Mouse (Mus musculus) spleen, postnatal 36 days (tissue): ENCODE measurements around the gene Fmo5.

Source experiments
- DNase-seq, 2 experiments: peaks; one replicate each; pipeline ENCODE4 v3.0.0; 2022; ENCODE audit warnings: low spot score in 2 of 2, mixed read lengths in 1 of 2

Gene Fmo5

DNA sequence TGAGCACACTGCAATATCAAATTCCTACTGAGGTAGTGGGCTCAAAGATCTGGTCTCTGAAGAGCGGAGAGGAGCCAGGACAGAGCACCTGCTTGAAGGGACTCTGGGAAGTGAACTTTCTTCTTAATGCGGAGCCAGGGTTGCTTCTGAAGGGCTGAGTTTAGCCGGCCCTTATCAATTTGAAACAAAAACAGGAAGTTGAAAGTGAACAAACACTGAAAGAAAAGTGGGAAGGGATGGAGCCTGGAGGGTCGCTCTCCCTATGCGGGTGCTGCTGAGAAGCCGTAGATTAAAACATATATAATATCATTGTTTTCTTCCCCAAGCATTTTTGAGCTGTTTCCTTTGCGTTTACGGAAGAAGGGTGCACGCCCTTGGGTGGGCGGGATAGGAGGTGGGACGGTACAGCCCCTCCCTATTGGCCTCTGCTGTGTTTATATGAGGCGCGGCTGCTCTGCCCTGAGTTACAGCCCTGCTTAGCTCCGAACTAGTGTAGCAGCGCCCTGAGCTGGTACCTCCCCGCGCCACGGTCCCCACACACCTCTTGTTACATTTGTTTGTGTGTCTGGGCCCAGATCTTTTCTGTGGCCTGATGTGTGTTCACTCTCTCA is at the start of gene Fmo5:
Gene Fmo5 (plus strand): TSS at position 414 of the 611 bp plus-strand sequence.
- DNase-seq, result peak; percentile 81 to 82

DNA sequence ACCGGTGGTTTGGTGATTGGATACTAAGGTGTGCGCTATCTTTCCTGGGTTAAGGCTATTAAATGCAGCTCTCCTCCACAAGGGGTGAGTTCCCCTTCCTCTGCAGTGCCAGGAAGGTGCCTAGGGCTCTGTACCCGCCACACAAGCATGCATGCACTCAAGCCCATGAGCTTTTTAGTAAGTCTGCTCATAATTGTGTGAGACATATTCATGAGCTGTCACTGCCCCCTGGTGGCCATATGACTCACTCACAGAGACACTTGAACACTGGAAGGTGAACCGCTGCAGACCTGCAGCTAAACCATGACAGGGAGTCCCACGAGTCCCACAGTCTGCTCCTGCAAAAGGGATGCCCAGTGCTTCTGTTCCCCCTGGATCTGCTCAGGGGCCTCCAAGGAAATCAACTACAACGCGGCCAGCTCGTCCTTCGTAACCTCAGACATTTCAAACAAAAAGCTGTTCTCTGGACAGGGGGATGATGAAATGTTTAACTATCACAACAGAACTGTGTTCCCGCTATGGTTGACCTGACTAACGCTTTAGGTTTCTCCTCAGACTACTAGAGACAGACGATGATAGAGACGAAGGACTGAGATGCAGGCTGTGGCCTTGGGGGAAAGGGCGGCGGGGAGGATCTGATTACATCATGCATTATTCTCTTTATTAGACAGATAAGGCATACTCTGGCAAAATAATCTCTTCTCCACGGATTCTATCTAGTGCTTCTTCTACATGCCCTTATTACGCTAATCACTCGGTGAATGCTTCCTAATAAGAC is 43.0 kb upstream of the Fmo5 start:
- DNase-seq, result peak; percentile 42 to 54

DNA sequence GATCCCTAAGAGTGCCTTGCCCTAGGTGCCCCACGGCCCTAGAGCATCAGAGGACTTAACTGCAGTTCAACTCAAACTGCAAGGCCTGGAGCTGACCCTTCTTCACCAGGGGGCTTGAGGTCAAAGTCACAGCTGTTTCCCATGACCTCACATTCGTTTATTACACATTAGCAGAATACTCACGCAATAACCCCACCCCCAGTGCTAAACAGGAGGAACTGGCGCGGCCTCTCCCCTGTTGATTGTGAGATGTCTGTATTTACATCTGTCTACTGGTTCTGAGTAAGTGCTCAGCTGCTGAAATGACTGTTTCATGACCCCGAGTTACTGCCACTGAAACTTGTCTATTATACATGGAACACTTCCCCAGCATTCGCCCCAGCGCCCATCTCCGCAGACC is 40.9 kb upstream of the Fmo5 start:
- no peak for DNase-seq

DNA sequence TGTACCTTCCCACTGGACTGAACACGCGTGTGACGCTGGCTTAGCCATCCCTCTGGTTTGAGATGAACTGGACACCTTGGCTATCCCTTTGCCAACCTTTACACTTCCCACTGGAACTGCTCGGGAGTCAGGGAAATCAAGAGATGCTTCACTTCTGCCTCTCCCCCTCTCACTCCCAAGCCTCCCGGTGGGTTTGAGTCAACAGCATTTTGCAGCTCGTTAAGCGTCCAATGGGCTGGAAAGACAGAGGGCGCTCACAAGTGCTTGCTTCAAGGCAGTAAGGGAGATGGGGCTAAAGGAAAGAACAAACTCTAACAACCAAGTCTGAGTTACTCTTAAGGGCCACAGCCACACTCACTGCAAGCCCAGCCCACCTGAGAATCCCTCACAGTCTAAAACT is 37.9 kb upstream of the Fmo5 start:
- DNase-seq, result no peak

DNA sequence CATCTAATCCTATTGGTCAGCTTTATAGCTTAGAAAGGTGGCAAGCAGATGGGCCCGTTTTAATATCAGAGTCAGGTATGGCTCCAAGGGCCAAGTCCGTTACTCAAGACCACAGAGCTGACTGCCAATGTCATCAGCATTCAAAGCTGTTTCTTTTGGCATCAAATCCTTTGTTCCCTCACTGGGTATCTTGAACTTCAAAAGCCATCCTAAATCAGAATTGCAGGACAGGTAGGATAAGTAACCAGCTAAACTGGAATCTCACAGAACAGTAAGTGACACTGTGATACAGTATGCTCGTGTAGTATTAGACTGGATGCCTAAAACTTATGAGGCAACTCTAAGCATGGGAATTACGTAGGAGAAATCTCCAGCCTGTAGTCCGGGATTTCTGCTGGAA is 35.5 kb upstream of the Fmo5 start:
- no peak for DNase-seq

- no peak for DNase-seq
Measured at GRCm38 (mm10) chr3:97594140-97594539, 34.5 kb upstream of the Fmo5 start.

- DNase-seq, result no peak
Measured at GRCm38 (mm10) chr3:97595066-97595465, 33.5 kb upstream of the Fmo5 start.

DNA sequence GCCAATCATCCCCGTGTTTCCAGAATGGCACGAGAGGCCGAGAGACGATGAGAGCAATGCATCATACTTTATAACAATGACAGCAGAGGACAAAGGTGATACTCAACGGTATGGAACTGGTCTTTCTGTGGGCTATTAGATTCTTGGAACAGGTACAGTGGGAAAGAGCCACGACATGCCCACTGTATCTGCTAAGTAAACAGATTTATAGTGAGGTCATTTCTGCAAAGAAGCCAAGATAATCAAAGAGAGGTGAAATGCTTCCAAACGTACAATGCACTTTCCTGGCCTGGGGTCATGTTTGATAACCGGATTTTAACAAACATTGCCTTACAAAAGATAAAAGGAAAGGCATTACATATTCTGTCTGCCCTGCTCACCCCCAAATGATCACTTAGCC is 31.8 kb upstream of the Fmo5 start:
- no peak for DNase-seq

GRCm38 (mm10) chr3:97600050-97600832 is 28.4 kb upstream of the Fmo5 start:
- DNase-seq, result no peak

GRCm38 (mm10) chr3:97609201-97609844 is 19.3 kb upstream of the Fmo5 start:
- DNase-seq, result peak; percentile 66 to 67

DNA sequence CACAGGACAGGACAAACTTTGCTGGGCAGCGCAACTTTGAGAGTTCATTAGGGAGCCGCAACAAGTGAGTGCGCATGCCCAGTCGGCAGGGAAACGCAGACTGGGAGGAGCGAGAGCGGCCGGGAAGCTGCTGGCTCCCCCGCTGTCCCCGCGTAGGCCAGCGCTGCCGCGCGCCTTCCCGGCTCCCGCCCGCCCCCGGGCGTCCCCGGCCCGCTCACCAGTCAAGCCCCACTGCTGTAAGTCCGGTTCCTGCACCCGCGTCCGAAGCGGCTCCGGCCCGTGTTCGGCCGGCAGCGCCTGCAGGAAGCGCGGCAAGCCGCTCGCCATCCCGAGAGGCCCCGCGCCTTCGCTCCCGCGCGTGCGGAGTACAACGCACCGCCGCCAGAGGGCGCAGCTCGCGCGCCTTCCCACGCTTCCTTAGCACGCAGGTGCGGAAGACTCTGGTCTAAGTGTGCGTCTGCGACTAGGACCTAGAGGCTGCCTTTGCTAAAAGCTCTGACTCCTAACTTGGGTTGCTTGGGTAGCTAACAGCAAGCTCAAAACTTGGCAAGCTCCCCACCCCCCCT is 18.7 kb upstream of the Fmo5 start, which contains the start of gene Chd1l:
Gene Chd1l (minus strand): TSS at position 359 of the 566 bp plus-strand sequence.
- peak; percentile 88 to 91 for DNase-seq

GRCm38 (mm10) chr3:97611021-97611420 is 17.6 kb upstream of the Fmo5 start:
- no peak for DNase-seq

GRCm38 (mm10) chr3:97615154-97615553 is 13.4 kb upstream of the Fmo5 start:
- no peak for DNase-seq

GRCm38 (mm10) chr3:97615933-97616332 is 12.7 kb upstream of the Fmo5 start:
- DNase-seq, result no peak

DNA sequence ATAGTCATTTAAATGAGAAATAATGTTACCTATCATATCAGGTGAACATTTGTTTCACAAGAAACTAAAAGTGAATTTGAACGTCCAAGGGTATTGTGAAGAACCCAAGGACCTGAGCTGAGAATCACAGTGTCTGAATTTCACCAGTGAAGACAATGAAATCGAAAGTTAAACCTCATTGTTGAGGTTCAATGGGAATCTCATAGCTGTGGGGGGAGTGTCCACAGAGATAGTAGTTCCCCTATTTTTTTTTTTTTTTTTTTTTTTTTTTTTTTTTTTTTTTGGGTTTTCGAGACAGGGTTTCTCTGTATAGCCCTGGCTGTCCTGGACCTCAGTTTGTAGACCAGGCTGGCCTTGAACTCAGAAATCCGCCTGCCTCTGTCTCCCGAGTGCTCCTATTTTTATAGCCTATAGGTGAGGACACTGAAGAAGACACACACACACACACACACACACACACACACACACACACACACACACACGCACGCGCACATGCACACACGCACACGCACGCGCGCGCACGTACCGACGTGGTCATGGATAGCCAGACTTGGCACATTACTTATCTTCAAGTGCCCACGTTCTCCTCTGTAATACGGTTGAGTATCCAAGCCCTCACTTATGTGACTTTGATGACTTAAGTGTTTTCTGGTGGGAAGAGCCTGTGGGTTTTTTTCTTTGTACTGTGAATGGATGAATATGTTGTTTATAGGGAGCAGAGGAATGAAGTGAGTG is 11.3 kb upstream of the Fmo5 start:
- no peak for DNase-seq

DNA sequence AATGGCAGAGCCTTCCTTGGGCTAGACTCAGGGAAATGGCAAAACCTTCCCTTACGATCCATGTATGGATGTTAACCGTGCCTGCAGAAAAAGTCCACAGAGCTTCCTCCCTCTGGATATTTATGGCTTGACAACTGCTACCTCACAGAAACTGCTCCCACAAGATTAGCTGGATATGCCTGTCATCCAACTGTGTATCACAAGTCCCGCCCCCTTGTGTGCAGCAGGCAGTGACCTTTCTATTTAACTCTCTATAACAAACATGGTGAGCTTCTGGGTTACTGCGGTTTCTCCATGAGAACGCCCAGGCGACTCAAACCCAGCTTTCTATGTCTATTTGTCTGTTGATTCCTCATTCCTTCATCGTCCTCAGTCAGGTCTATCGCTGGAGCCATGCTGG is 10.7 kb upstream of the Fmo5 start:
- no peak for DNase-seq

DNA sequence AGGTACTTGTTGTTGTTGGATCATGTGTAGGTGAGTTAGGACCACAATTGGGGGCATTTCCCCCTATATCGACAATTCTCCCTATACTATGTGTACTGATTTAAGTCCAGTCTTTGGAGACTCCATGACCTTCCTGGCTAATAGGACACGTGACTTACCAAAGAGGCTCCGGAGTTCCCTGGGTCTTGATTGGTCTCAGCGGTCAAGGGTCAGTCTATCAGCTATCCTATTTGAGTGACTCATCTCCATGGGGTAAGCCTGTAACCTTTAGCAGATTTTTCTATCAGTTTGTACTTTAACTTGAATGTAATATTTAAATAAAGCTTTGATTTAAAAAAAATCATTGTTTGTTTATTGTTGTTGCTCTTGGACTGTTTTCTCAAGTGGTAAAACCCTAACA is 7.9 kb upstream of the Fmo5 start:
- DNase-seq, result no peak

DNA sequence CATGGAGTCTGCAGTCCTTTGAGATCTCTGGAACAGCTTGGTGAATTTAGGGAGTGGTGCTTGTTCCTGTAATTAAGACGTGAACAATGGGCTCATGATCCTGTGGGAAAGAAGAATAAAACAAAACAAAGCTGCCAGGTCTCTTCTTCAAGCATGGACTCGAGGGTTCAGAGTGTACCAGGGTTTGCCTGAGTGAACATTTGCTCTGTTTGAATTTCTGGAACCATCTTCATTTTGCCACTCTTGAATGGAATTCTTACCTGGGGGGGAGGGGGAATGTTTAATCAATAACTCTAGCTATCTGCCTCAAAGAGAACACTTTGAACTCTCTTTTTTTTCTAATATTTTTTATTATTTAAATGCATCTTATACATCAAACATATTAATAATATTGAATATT is 4.0 kb upstream of the Fmo5 start:
- DNase-seq, result no peak

DNA sequence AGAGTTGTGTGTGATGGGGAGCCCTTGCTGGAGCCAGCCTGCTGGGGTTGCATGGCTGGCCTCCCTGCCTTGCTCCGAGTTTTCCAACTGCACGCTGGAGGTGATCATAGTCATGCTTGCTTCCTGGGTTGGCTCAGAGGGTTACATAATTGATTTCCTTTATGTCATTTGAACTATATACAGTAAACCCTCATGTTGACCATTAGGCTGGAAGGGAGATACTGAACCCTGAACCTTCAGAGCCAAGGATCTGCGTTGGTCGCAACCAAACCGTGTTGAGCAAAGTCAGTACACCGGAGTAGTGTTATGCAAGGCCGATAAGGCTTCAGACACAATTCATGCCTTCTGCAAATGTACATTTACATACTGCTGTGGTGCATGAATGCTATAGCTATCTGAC is 711 bp upstream of the Fmo5 start:
- no peak for DNase-seq

DNA sequence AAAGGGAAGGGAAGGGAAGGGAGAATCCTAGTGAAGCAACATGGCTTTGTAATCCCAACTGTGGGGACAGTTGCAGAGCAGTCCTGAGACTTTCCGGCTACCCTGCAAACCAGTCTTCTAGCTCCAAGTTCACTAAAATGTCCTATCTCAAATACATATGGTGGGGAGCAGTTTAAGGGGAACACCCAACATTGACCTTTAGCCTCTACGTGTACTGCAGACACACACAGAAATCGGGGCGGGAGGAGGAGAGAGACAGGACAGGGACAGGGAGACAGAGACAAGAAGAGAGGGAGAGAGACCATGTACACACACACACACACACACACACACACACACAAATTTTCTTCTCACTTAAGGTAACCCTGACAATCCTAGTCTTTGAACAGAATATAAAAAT is 1.3 kb downstream of the Fmo5 start:
- no peak for DNase-seq

- no peak for DNase-seq
Measured at GRCm38 (mm10) chr3:97630746-97631145, 2.1 kb downstream of the Fmo5 start.
